Mouse (Mus musculus): ENCODE data around the gene Rnf212. TPM values are rescaled to one million over a fixed set of nuclear protein-coding genes. Genes with fewer than 3 reads are reported as not detected.
"Not testable (repeated sequence)": the region's sequence is repeated elsewhere in the genome, so short reads cannot be mapped to it uniquely, and the experiment has no call there.

Gene Rnf212
- total RNA-seq (2017): not detected in 2 replicates

DNA sequence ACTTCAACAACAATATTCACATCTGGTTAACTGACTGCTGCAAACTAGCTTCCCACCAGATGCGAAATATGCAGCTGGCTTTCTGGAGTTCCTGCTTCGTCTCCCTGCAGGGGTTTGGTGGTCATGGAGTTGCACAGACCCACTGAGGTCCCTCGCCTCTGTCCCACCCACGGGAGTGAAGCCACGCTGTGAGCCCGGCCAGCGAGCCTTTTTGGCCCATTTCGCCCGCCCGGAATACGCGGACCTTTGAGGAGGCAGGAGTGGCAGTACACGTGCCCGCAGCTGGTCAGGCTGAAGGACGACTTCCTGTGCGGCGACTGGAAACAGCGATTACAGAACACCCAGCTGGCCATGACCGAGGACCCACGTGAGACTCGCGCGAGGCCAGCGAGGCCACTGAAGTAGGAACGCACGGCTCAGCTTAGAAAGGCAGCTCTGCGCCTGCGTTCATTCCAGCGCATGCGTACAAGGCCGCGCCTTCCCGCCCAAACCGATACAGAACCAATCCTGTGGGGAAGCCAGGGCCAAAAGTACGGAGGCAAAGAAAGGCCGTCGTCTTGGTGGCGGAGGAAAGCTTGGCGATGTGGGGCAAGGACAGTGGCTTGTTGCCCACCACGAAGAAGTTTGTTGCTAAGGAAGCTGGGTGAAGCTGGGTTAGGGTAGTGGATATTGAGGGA is at the start of gene Rnf212:
Gene Rnf212, minus strand, starts transcription at position 353 of the 677 bp plus-strand sequence.
- ATAC-seq (ENCODE audit: extremely low read depth, insufficient number of reproducible peaks, low FRiP score, poor library complexity, severe bottlenecking): no peak

- no peak for ATAC-seq (ENCODE audit: extremely low read depth, insufficient number of reproducible peaks, low FRiP score, poor library complexity, severe bottlenecking)
Observed at GRCm38 (mm10) chr5:108823276-108823675, 48.5 kb upstream of the Rnf212 start.

DNA sequence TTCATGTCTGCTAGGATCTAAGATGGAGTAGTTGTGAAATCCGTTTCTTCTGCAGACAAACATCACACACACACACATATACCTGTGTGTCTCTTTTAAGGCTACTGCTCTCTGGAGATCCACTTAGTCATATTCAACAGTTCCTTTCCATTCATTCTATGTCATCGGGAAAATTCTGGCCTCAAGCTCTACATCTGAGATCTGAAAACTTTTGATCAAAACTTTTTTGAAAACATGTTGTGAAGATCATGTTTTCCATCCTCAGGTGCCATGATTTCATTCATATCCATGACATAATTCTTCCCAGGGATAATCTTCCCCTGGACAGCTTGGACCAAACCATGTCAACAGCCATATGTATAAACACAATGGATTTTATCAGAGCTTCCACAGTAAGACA is 34.0 kb upstream of the Rnf212 start, which contains the start of gene Vmn2r8:
Gene Vmn2r8, minus strand, starts transcription at position 101 of the 400 bp plus-strand sequence.
- not testable (repeated sequence) for ATAC-seq (ENCODE audit: extremely low read depth, insufficient number of reproducible peaks, low FRiP score, poor library complexity, severe bottlenecking)

- no peak for ATAC-seq (ENCODE audit: extremely low read depth, insufficient number of reproducible peaks, low FRiP score, poor library complexity, severe bottlenecking)
Observed at GRCm38 (mm10) chr5:108803646-108804045, 28.9 kb upstream of the Rnf212 start.

DNA sequence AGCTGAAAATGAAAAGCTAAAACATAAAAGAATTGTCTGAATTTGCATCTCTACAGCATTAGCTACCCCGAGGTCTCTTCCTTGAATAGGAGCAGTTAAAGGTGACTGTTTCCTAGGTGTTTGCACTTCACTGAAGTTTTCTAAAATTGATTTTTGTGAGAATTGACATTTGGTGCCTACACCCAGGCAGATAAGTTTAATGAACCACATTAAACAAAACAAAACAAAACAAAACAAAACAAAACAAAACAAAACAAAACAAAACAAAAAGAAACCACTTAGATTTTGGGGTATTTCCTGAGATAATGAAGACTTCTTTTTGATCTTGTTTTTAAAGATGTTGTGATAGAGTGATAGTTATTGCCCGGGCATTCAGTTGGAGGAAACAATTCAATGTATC is 20.5 kb upstream of the Rnf212 start, which contains the start of gene Tmed11:
Gene Tmed11, minus strand, starts transcription at position 101 of the 400 bp plus-strand sequence.
- ATAC-seq (ENCODE audit: extremely low read depth, insufficient number of reproducible peaks, low FRiP score, poor library complexity, severe bottlenecking): not testable (repeated sequence)

DNA sequence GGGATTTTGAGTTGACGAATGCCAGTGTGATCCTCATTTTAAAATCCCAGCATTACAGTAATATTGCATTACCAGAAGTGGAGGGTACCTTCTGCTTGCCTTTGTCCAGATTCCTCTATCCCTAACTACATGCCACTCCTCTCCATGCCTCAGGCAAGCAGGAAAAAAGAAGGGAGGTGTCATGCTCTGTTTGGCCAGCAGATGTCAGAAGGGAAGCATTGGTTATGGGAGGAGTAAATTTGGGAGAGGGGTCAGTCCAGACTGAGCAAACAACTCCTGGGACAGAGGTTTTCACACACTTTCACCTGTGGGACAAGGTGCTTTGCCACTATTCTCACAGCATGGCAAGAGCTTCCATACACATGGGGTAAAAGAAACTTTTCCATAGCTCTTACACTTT is 15.6 kb upstream of the Rnf212 start:
- ATAC-seq (ENCODE audit: extremely low read depth, insufficient number of reproducible peaks, low FRiP score, poor library complexity, severe bottlenecking): not testable (repeated sequence)

DNA sequence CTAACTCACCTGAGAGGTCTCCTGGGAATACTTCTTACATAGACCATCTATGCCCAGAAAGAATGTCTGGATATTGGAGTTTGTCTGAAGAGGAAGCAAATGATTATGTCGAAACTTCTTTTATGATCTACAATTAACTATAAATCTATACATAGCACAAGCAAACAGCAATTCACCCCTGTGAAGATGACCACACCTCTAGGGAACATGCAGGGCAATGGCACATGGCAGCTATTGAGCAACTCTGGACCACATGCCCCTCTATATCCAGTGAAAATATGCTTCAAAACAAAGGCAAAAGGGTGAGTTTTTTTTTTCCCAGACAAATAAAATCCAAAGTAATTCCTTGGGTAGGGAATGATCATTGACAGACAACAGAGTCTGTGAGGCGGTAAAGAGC is 14.8 kb downstream of the Rnf212 start:
- ATAC-seq (ENCODE audit: extremely low read depth, insufficient number of reproducible peaks, low FRiP score, poor library complexity, severe bottlenecking): no peak

DNA sequence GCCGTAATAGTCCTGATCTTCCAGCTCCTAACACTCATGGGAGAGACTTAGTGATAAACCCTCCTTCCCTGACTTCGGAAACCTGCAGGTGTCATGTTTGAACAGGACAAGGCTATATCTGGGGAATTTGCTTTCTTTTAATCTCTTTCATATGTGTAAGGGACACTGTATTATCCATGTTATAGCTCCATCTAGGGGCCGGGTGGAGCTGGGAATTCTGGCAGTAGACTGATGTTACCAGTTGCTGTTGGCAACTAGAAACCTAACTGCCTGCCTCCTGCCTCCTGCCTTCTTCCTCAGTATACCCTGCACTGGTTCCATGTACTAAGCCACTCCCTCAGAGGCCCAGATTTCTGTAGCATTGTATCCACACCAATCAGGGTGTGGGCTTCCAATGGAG is 16.4 kb downstream of the Rnf212 start:
- no peak for ATAC-seq (ENCODE audit: extremely low read depth, insufficient number of reproducible peaks, low FRiP score, poor library complexity, severe bottlenecking)

GRCm38 (mm10) chr5:108751258-108751657 is 23.5 kb downstream of the Rnf212 start:
- not testable (repeated sequence) for ATAC-seq (ENCODE audit: extremely low read depth, insufficient number of reproducible peaks, low FRiP score, poor library complexity, severe bottlenecking)

GRCm38 (mm10) chr5:108750328-108751210 is 24.2 kb downstream of the Rnf212 start:
- no peak for ATAC-seq (ENCODE audit: extremely low read depth, insufficient number of reproducible peaks, low FRiP score, poor library complexity, severe bottlenecking)

- ATAC-seq (ENCODE audit: extremely low read depth, insufficient number of reproducible peaks, low FRiP score, poor library complexity, severe bottlenecking): no peak
Observed at GRCm38 (mm10) chr5:108744629-108745028, 30.2 kb downstream of the Rnf212 start.

- ATAC-seq (ENCODE audit: extremely low read depth, insufficient number of reproducible peaks, low FRiP score, poor library complexity, severe bottlenecking): no peak
Observed at GRCm38 (mm10) chr5:108743856-108744255, 30.9 kb downstream of the Rnf212 start.

DNA sequence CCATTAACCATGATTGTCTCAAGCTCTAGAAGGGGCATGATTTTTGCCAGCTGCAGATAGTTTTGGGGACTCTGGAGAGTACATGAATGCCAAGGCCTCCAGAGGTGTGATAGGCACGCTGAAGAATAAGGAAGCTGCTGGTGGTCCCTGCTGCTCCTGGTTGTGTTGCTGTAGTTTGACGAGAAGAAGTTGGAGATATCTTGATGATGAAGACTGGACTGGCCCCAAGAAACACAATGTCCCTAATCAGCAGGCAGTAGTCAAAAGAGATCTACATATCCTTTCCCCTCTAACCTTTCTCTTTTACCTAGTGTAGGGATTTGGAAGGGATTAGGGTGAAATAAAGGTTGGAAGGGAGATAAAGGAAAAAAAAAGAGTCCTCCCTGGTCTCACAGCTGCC is 32.2 kb downstream of the Rnf212 start:
- no peak for ATAC-seq (ENCODE audit: extremely low read depth, insufficient number of reproducible peaks, low FRiP score, poor library complexity, severe bottlenecking)

DNA sequence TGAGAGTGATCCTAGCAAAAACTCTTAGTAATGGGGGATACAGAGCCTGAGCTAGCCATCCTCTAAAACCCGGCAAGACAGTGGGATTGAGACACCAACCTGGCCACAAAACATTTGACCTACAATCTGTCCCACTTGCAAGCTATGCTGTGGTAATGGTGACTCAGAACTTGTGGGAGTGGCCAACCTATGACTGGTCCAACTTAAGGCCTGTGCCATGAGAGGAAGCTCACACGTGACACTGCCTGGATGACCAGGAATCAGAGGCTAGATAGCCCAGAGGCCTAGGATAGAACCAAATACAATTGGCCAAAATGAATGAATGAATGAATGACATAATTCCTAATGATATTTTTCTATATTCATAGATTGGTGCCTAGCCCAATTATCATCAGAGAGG is 32.9 kb downstream of the Rnf212 start:
- ATAC-seq (ENCODE audit: extremely low read depth, insufficient number of reproducible peaks, low FRiP score, poor library complexity, severe bottlenecking): no peak

DNA sequence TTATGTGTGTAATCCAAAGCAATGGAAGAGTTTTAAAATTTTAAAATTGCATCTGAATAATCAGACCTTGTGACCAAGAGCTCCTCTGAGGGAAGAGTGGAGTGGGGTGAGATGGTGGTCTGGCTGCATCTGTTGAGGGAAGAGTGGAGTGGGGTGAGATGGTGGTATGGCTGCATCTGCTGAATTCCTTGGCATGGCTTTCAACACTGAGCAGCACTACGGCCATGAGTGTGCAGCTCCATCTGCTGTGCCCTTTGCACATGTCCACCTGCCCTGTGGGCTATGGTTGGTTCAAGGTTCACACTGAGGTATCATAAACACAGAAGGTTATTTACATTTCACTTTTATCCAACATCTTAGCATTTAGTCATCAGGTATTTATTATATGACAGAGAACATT is 47.4 kb downstream of the Rnf212 start:
- ATAC-seq (ENCODE audit: extremely low read depth, insufficient number of reproducible peaks, low FRiP score, poor library complexity, severe bottlenecking): no peak

DNA sequence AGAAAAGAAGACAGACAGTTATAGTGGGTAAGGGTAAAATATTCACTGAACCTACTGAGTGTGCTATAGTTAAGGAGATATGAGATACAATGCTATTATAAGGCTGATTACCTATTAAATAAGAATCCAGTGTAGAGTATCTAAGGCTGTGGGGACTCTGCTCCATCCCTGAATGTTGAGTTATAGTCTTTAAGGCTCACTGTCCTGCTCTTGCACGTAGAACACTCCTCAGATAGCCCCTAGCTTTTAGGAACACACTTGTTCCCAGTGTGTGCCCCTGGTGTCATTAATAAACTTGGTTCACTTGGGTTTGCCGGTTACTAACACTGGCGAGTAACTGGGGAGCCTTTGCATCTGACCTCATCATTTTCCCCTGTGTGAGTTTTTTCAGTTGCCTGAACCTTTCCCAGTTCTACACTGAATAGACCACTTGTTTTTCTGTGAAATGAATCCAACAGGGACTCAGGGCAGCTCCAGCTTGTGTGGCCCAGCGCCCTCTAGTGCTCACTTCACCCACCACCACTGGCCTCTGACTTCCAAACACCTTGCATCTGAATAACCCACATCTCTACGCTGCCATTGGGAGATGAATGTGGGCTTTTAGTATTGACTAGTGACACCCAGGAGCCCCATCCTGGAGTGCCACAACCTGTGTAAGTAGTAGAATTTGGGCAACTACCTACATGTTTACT is 48.1 kb downstream of the Rnf212 start:
- peak; percentile 47; the same call in 1 of the 2 replicates for ATAC-seq (ENCODE audit: extremely low read depth, insufficient number of reproducible peaks, low FRiP score, poor library complexity, severe bottlenecking)

DNA sequence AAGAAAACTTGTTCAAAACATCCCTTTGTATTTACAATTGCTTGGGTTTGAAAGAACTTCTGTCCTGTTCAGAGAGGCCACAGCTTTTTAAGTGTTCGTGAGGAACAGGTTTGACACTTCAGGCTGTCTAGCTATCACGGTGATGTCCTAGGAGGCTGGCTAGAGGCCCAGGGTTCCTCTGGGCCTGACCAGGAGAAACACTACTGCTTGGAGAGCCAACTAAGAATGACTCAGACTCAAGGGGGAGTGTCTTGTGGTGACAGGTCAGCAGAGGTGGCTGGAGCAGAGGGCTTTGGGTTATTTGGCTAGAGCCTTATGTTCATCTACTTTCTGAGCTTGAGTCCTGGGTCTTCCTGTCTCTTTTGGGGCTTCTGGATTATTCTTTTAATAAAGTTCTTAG is 50.8 kb downstream of the Rnf212 start:
- ATAC-seq (ENCODE audit: extremely low read depth, insufficient number of reproducible peaks, low FRiP score, poor library complexity, severe bottlenecking): no peak

DNA sequence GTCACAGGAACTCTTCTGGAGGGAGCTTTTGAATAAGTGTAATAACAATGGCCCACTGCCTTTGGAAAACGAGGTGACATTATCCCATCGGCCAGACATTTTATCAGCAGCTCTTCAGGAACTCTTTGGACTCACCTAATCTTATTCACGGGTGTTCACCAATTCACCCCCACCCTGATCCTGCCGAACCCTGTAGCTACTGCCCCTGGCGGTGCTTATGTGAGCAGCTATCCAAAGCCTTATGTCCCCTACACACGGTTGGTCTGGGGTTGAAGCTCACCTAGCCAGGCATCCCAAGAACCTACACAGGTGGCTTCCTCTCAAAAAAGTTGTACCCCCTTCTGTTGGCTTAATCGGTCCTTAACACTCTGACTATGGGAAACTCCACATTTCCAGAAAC is 55.0 kb downstream of the Rnf212 start:
- no peak for ATAC-seq (ENCODE audit: extremely low read depth, insufficient number of reproducible peaks, low FRiP score, poor library complexity, severe bottlenecking)

- no peak for ATAC-seq (ENCODE audit: extremely low read depth, insufficient number of reproducible peaks, low FRiP score, poor library complexity, severe bottlenecking)
Observed at GRCm38 (mm10) chr5:108718051-108718450, 56.7 kb downstream of the Rnf212 start.

Data from neutrophil, adult 5-6 weeks (primary cell).